Mouse (Mus musculus) adipocyte (in vitro differentiated cells): ENCODE results near the gene Pllp.

Experiments used
- DNase-seq: peaks from one replicate; pipeline ENCODE4 v3.0.0-alpha.2; 2016; ENCODE audit warnings: low spot score

Pllp gene

GRCm38 (mm10) chr8:94702844-94703813, 7.1 kb upstream of the Pllp start:
- DNase-seq = peak; percentile 87

GRCm38 (mm10) chr8:94702156-94702555, 6.1 kb upstream of the Pllp start:
- no peak for DNase-seq

- DNase-seq = no peak
Measured at GRCm38 (mm10) chr8:94700421-94700935, 4.4 kb upstream of the Pllp start.

- DNase-seq = no peak
Measured at GRCm38 (mm10) chr8:94699366-94699765, 3.3 kb upstream of the Pllp start.

- no peak for DNase-seq
Measured at GRCm38 (mm10) chr8:94697956-94698355, 1.9 kb upstream of the Pllp start.

GRCm38 (mm10) chr8:94696566-94696965, 488 bp upstream of the Pllp start:
- DNase-seq = no peak

- DNase-seq = no peak
Measured at GRCm38 (mm10) chr8:94695341-94695993, 611 bp downstream of the Pllp start.

- DNase-seq = no peak
Measured at GRCm38 (mm10) chr8:94694701-94695100, 1.4 kb downstream of the Pllp start.

- DNase-seq = peak; percentile 90
Measured at GRCm38 (mm10) chr8:94685953-94686352, 10.1 kb downstream of the Pllp start.

- no peak for DNase-seq
Measured at GRCm38 (mm10) chr8:94684287-94684686, 11.8 kb downstream of the Pllp start.

- no peak for DNase-seq
Measured at GRCm38 (mm10) chr8:94682732-94683524, 13.2 kb downstream of the Pllp start.

- DNase-seq = no peak
Measured at GRCm38 (mm10) chr8:94680414-94680813, 15.7 kb downstream of the Pllp start.

GRCm38 (mm10) chr8:94678582-94678981, 17.5 kb downstream of the Pllp start:
- peak; percentile 27 for DNase-seq

GRCm38 (mm10) chr8:94675923-94676322, 20.2 kb downstream of the Pllp start:
- no peak for DNase-seq

- no peak for DNase-seq
Measured at GRCm38 (mm10) chr8:94674384-94674783, 21.7 kb downstream of the Pllp start.

- DNase-seq = peak; percentile 95
Measured at GRCm38 (mm10) chr8:94666456-94667308, 29.4 kb downstream of the Pllp start, which contains the start of gene Arl2bp. Arl2bp (plus strand) TSS chr8:94666600.

GRCm38 (mm10) chr8:94664722-94665121, 31.4 kb downstream of the Pllp start:
- DNase-seq = no peak

GRCm38 (mm10) chr8:94660418-94660817, 35.7 kb downstream of the Pllp start:
- no peak for DNase-seq

GRCm38 (mm10) chr8:94658031-94658430, 38.0 kb downstream of the Pllp start:
- no peak for DNase-seq

- DNase-seq = no peak
Measured at GRCm38 (mm10) chr8:94654994-94655393, 41.1 kb downstream of the Pllp start.

GRCm38 (mm10) chr8:94652951-94653350, 43.1 kb downstream of the Pllp start:
- DNase-seq = no peak
